Mouse (Mus musculus) kidney, postnatal 25 days (tissue): Measurements from ENCODE around the gene Rcbtb2.

ENCODE experiments used
- DNase-seq, 2 experiments: peaks; one replicate each; pipeline ENCODE4 v3.0.0; 2021; ENCODE audit warnings: mixed read lengths in 2 of 2

Rcbtb2 gene

GRCm38 (mm10) chr14:73117411-73118392, 5.1 kb upstream of the Rcbtb2 start:
- no peak for DNase-seq

GRCm38 (mm10) chr14:73118482-73119347, 4.1 kb upstream of the Rcbtb2 start:
- DNase-seq: no peak

- no peak for DNase-seq
Measured at GRCm38 (mm10) chr14:73119459-73119858, 3.4 kb upstream of the Rcbtb2 start.

GRCm38 (mm10) chr14:73119966-73120365, 2.9 kb upstream of the Rcbtb2 start:
- no peak for DNase-seq

- no peak for DNase-seq
Measured at GRCm38 (mm10) chr14:73122211-73122922, 470 bp upstream of the Rcbtb2 start.

- no peak for DNase-seq
Measured at GRCm38 (mm10) chr14:73123381-73123780, 544 bp downstream of the Rcbtb2 start.

GRCm38 (mm10) chr14:73123786-73124185, 949 bp downstream of the Rcbtb2 start:
- peak; percentile 13 to 44 for DNase-seq

GRCm38 (mm10) chr14:73130519-73130918, 7.7 kb downstream of the Rcbtb2 start:
- DNase-seq: no peak

- DNase-seq: no peak
Measured at GRCm38 (mm10) chr14:73131856-73132410, 9.1 kb downstream of the Rcbtb2 start.

GRCm38 (mm10) chr14:73132731-73133130, 9.9 kb downstream of the Rcbtb2 start:
- no peak for DNase-seq

- DNase-seq: no peak
Measured at GRCm38 (mm10) chr14:73137234-73137633, 14.4 kb downstream of the Rcbtb2 start.

GRCm38 (mm10) chr14:73138483-73138882, 15.6 kb downstream of the Rcbtb2 start:
- DNase-seq: no peak

- no peak for DNase-seq
Measured at GRCm38 (mm10) chr14:73139866-73140265, 17.0 kb downstream of the Rcbtb2 start.

GRCm38 (mm10) chr14:73141800-73142199, 19.0 kb downstream of the Rcbtb2 start:
- DNase-seq: no peak

GRCm38 (mm10) chr14:73142421-73142895, 19.6 kb downstream of the Rcbtb2 start:
- peak in 1 of 2 experiments; percentile 36 for DNase-seq

- peak; percentile 78 to 94 for DNase-seq
Measured at GRCm38 (mm10) chr14:73142896-73143709, 20.3 kb downstream of the Rcbtb2 start.

- no peak for DNase-seq
Measured at GRCm38 (mm10) chr14:73143710-73144420, 21.0 kb downstream of the Rcbtb2 start.

- DNase-seq: no peak
Measured at GRCm38 (mm10) chr14:73145531-73145930, 22.7 kb downstream of the Rcbtb2 start.

- DNase-seq: no peak
Measured at GRCm38 (mm10) chr14:73146721-73147120, 23.9 kb downstream of the Rcbtb2 start.

GRCm38 (mm10) chr14:73148125-73148524, 25.3 kb downstream of the Rcbtb2 start:
- DNase-seq: peak in 1 of 2 experiments; percentile 20

- no peak for DNase-seq
Measured at GRCm38 (mm10) chr14:73161303-73161702, 38.5 kb downstream of the Rcbtb2 start.
